Mouse (Mus musculus): ENCODE results near the gene Pigc. TPM values are rescaled to one million over a fixed set of nuclear protein-coding genes. Genes with fewer than 3 reads are reported as not detected.

The Pigc gene
- polyA plus RNA-seq, 1 experiment: 25.8 TPM

- no peak overlapping the region for H3K27ac ChIP-seq (ENCODE audit: insufficient read depth, low read depth, low read length)
- no peak overlapping the region for H3K4me3 ChIP-seq (ENCODE audit: insufficient read depth, low read length)
- TF ChIP-seq POLR2A (IDR thresholded peaks at IDR 0.05; ENCODE audit: borderline replicate concordance, low read depth, low read length) (no peak), CTCF (IDR thresholded peaks at IDR 0.05; ENCODE audit: low read depth, low read length) (no peak)
- H3K4me1 ChIP-seq (ENCODE audit: control insufficient read depth, insufficient read depth, low read length): peaks cover 33% of the 10 kb centered on the region
These were observed 3.2 kb downstream of the Pigc start for GRCm38 (mm10) chr1:161972233-161972632.

DNA sequence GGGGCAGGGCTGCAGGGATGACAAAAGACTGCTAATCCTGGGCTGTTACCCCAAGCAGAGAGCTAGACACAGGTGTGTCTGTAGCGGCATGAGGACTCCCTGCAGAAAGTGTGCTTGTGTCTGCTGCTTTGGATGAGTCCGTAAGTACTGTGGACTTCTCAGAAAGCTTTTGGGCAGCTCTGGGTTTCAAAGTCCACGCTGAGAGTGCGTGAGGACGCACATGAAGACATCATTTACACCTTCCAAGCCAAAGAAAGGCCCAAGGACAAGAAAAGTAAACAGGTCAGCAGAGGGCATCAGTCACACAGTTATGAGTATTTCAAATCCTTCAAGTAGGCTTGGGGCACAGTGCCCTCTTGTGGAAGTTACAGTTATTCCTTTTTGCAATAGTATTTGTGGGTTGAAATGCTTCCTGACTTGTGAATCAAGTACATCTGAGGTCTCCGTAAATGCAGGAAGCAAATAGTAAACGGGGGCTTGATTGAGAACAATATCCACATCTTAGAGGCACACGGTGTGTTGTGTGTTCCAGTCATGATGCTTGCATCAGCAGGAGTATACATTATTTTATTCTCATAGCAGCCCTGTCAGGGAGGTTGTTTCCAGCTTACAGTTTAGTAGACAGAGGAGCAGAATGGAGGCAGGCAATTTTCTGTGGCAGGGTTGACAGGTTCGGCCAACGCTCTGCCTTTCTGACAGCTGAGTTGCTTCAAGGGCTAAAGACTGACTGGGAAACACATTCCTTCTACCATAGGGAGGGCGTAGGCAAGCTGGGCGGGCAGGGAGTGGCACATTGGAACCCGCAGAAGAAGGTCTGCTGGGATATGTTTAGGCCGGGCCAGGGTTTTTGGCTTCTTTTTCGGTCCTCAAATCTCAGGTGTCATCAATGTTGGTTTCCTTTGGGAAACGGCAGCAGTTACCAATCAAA is 7.5 kb downstream of the Pigc start:
- Histone ChIP-seq H3K4me1 (ENCODE audit: control insufficient read depth, insufficient read depth, low read length) (peaks cover 20% of the 10 kb centered on the region), H3K27ac (ENCODE audit: insufficient read depth, low read depth, low read length) (no peak overlapping the region), H3K4me3 (ENCODE audit: insufficient read depth, low read length) (no peak overlapping the region)
- no peak for TF ChIP-seq POLR2A (IDR thresholded peaks at IDR 0.05; ENCODE audit: borderline replicate concordance, low read depth, low read length)
- peak; percentile 6; the same call in 1 of the 2 replicates for TF ChIP-seq CTCF (IDR thresholded peaks at IDR 0.05; ENCODE audit: low read depth, low read length)

DNA sequence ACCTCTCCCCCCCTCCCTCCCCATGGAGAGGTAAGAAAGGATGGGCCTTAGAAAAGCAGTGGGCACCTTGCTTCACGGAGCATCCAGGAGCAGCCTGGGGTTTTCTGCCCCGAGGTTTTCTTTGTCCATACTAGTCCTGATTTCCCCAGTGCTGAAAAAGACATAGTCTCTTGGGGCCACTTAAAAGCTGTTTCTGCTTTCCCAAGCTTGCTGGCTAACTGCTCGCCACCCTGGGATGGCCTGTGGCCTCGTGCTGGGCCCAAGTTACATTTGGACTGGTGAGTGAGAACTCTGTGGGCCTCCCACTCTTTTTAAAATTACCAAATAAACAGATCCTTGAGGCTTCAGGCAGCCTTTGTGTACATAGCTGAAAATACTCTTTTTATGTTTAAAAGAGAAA is 8.3 kb downstream of the Pigc start:
- TF ChIP-seq POLR2A (IDR thresholded peaks at IDR 0.05; ENCODE audit: borderline replicate concordance, low read depth, low read length) (no peak), CTCF (IDR thresholded peaks at IDR 0.05; ENCODE audit: low read depth, low read length) (no peak)
- Histone ChIP-seq H3K27ac (ENCODE audit: insufficient read depth, low read depth, low read length) (no peak overlapping the region), H3K4me1 (ENCODE audit: control insufficient read depth, insufficient read depth, low read length) (peaks cover 20% of the 10 kb centered on the region), H3K4me3 (ENCODE audit: insufficient read depth, low read length) (no peak overlapping the region)

DNA sequence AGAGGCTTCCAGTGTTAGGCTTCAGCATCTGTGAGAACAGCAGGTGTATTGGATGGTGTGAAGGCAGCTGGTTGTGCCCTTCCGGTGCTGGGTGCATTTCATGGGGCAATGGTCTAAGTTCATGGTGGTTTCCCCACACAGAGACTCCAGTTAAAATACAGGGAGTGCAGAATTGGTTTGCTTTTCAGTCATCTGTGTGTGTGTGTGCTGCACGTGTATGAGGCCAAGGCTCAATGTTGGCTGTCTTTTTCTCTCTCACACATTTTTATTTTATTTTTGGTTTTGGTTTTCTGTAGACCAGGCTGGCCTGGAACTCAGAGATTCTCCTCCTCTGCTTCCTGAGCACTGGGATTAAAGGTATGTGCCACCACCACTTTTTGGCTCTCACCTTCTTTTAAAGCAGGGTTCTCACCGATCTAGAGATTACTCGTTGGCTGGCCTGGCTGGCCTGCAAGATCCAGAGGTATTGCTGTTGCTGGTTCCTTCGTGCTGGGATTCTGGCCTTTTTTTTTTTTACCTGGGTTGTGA is 9.3 kb downstream of the Pigc start:
- H3K4me1 ChIP-seq (ENCODE audit: control insufficient read depth, insufficient read depth, low read length): peaks cover 20% of the 10 kb centered on the region
- no peak for TF ChIP-seq POLR2A (IDR thresholded peaks at IDR 0.05; ENCODE audit: borderline replicate concordance, low read depth, low read length)
- TF ChIP-seq CTCF (IDR thresholded peaks at IDR 0.05; ENCODE audit: low read depth, low read length): no peak
- H3K4me3 ChIP-seq (ENCODE audit: insufficient read depth, low read length): no peak overlapping the region
- H3K27ac ChIP-seq (ENCODE audit: insufficient read depth, low read depth, low read length): no peak overlapping the region

- TF ChIP-seq POLR2A (IDR thresholded peaks at IDR 0.05; ENCODE audit: borderline replicate concordance, low read depth, low read length): no peak
- no peak for TF ChIP-seq CTCF (IDR thresholded peaks at IDR 0.05; ENCODE audit: low read depth, low read length)
- H3K4me1 ChIP-seq (ENCODE audit: control insufficient read depth, insufficient read depth, low read length): peaks cover 13% of the 10 kb centered on the region
- H3K27ac ChIP-seq (ENCODE audit: insufficient read depth, low read depth, low read length): no peak within 1 kb of the TSS
- no peak within 1 kb of the TSS for H3K4me3 ChIP-seq (ENCODE audit: insufficient read depth, low read length)
These were observed 10.6 kb downstream of the Pigc start, which contains the start of gene 4930558K02Rik for GRCm38 (mm10) chr1:161979536-161979935. Gene 4930558K02Rik, minus strand, starts transcription at chr1:161979636.

GRCm38 (mm10) chr1:161980046-161980445 is 11.1 kb downstream of the Pigc start:
- TF ChIP-seq POLR2A (IDR thresholded peaks at IDR 0.05; ENCODE audit: borderline replicate concordance, low read depth, low read length) (no peak), CTCF (IDR thresholded peaks at IDR 0.05; ENCODE audit: low read depth, low read length) (no peak)
- H3K4me1 ChIP-seq (ENCODE audit: control insufficient read depth, insufficient read depth, low read length): peaks cover 8% of the 10 kb centered on the region
- no peak overlapping the region for H3K27ac ChIP-seq (ENCODE audit: insufficient read depth, low read depth, low read length)
- H3K4me3 ChIP-seq (ENCODE audit: insufficient read depth, low read length): no peak overlapping the region

DNA sequence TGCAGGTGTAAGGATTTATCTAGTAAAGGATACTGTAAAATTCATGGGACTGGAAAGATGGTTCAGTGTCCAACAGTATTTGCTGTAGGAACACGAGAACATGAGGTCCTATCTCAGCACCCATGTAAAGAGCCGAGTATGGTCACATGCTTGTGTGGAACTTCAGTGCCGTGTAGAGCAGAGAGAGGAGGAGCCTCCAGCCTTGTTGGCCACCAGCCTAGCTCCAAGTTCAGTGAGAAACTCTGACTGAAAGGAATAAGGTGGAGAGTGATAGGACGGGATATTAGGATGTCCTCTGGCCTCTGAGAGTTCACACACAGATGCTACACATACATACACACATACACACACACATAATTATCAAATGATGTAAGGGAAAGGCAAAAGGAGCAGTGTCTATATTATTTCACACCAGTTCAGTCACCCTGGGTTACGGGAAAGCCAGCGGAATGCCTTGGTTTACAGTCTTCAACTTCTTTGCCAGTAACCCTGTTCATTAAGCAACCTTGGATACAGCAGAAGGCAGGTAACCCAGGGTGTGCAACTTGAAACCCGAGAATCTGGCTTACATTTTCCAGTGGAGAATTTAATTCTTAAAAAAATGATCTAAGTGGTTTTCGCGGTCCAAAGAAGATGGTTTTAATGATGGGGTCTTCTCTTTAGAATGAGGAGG is 11.8 kb downstream of the Pigc start:
- H3K4me3 ChIP-seq (ENCODE audit: insufficient read depth, low read length): no peak overlapping the region
- no peak overlapping the region for H3K27ac ChIP-seq (ENCODE audit: insufficient read depth, low read depth, low read length)
- H3K4me1 ChIP-seq (ENCODE audit: control insufficient read depth, insufficient read depth, low read length): peaks cover 5% of the 10 kb centered on the region
- no peak for TF ChIP-seq CTCF (IDR thresholded peaks at IDR 0.05; ENCODE audit: low read depth, low read length)
- no peak for TF ChIP-seq POLR2A (IDR thresholded peaks at IDR 0.05; ENCODE audit: borderline replicate concordance, low read depth, low read length)

- no peak overlapping the region for H3K27ac ChIP-seq (ENCODE audit: insufficient read depth, low read depth, low read length)
- no peak overlapping the region for H3K4me3 ChIP-seq (ENCODE audit: insufficient read depth, low read length)
- no peak for TF ChIP-seq POLR2A (IDR thresholded peaks at IDR 0.05; ENCODE audit: borderline replicate concordance, low read depth, low read length)
- no peak for TF ChIP-seq CTCF (IDR thresholded peaks at IDR 0.05; ENCODE audit: low read depth, low read length)
- no peaks in the 10 kb centered on the region for H3K4me1 ChIP-seq (ENCODE audit: control insufficient read depth, insufficient read depth, low read length)
These were observed 14.5 kb downstream of the Pigc start for GRCm38 (mm10) chr1:161983451-161983850.

GRCm38 (mm10) chr1:161983979-161984566 is 15.1 kb downstream of the Pigc start:
- H3K27ac ChIP-seq (ENCODE audit: insufficient read depth, low read depth, low read length): no peak overlapping the region
- H3K4me1 ChIP-seq (ENCODE audit: control insufficient read depth, insufficient read depth, low read length): no peaks in the 10 kb centered on the region
- TF ChIP-seq POLR2A (IDR thresholded peaks at IDR 0.05; ENCODE audit: borderline replicate concordance, low read depth, low read length) (no peak), CTCF (IDR thresholded peaks at IDR 0.05; ENCODE audit: low read depth, low read length) (no peak)
- no peak overlapping the region for H3K4me3 ChIP-seq (ENCODE audit: insufficient read depth, low read length)
